Mouse (Mus musculus) inflammation-experienced regulatory T-cells, adult 16 weeks (primary cell): ENCODE results near the gene Cyp2j8. TPM values are rescaled to one million over a fixed set of nuclear protein-coding genes. Genes with fewer than 3 reads are reported as not detected.

ENCODE experiments used
- polyA plus RNA-seq: library from polyadenylated mRNA; unstranded; fragments of 100-300 nt; shearing (Covaris generic); gene quantifications from one replicate; pipeline ENCODE4 v1.2.1, GENCODE M21; 2017

The Cyp2j8 gene
- polyA plus RNA-seq, result not detected

GRCm38 (mm10) chr4:96507286-96507685 is at the start of gene Cyp2j8:
TSS of gene Cyp2j8 (minus strand) at chr4:96507386.

GRCm38 (mm10) chr4:96553133-96553819 is 46.1 kb upstream of the Cyp2j8 start, which contains the start of gene Cyp2j6:
TSS of gene Cyp2j6 (minus strand) at chr4:96553661.

Other genes with a start within 250 kb of the Cyp2j8 start
- gene Cyp2j11, start 158.7 kb downstream of the Cyp2j8 start, polyA plus RNA-seq, result not detected
- not detected for gene Cyp2j6, start 46.3 kb upstream of the Cyp2j8 start, polyA plus RNA-seq
- not detected for gene Cyp2j9, start 84.2 kb upstream of the Cyp2j8 start, polyA plus RNA-seq
- gene Cyp2j5, start 156.8 kb upstream of the Cyp2j8 start, polyA plus RNA-seq, result not detected